Mouse (Mus musculus): ENCODE data around the gene Olfr263.
"Not testable (repeated sequence)": the region's sequence is repeated elsewhere in the genome, so short reads cannot be mapped to it uniquely, and the experiment has no call there.

Olfr263 gene

GRCm38 (mm10) chr13:21129339-21129738 lies at the start of gene Olfr263:
Gene Olfr263 (plus strand): TSS chr13:21129639.
- DNase-seq, result not testable (repeated sequence)

GRCm38 (mm10) chr13:21082686-21083085 lies 46.8 kb upstream of the Olfr263 start:
- no peak for DNase-seq

GRCm38 (mm10) chr13:21109759-21110158 lies 19.7 kb upstream of the Olfr263 start:
- no peak for DNase-seq

- no peak for DNase-seq
Measured at GRCm38 (mm10) chr13:21110441-21110840, 19.0 kb upstream of the Olfr263 start.

- DNase-seq, result not testable (repeated sequence)
Measured at GRCm38 (mm10) chr13:21111183-21111582, 18.3 kb upstream of the Olfr263 start, which contains the start of gene Olfr1369-ps1. Gene Olfr1369-ps1 (plus strand): TSS chr13:21111483.

- DNase-seq, result no peak
Measured at GRCm38 (mm10) chr13:21114121-21114520, 15.3 kb upstream of the Olfr263 start.

- DNase-seq, result no peak
Measured at GRCm38 (mm10) chr13:21142421-21142820, 13.0 kb downstream of the Olfr263 start.

- DNase-seq, result no peak
Measured at GRCm38 (mm10) chr13:21145767-21146166, 16.3 kb downstream of the Olfr263 start, which contains the start of gene Olfr1368. Gene Olfr1368 (minus strand): TSS chr13:21145867.

- DNase-seq, result no peak
Measured at GRCm38 (mm10) chr13:21155888-21156287, 26.4 kb downstream of the Olfr263 start.

GRCm38 (mm10) chr13:21158071-21158470 lies 28.6 kb downstream of the Olfr263 start:
- DNase-seq, result no peak

GRCm38 (mm10) chr13:21158785-21159474 lies 29.5 kb downstream of the Olfr263 start:
- DNase-seq, result peak; percentile 86 to 89

GRCm38 (mm10) chr13:21159475-21159819 lies 30.0 kb downstream of the Olfr263 start:
- no peak for DNase-seq

- no peak for DNase-seq
Measured at GRCm38 (mm10) chr13:21160041-21160511, 30.6 kb downstream of the Olfr263 start.

GRCm38 (mm10) chr13:21160657-21161590 lies 31.5 kb downstream of the Olfr263 start:
- peak; percentile 90 to 95 for DNase-seq

GRCm38 (mm10) chr13:21161591-21161990 lies 32.2 kb downstream of the Olfr263 start:
- no peak for DNase-seq

GRCm38 (mm10) chr13:21162591-21162990 lies 33.2 kb downstream of the Olfr263 start:
- no peak for DNase-seq

- DNase-seq, result peak; percentile 64 to 83
Measured at GRCm38 (mm10) chr13:21166936-21167909, 37.8 kb downstream of the Olfr263 start.

- peak in 1 of 2 experiments; percentile 41 for DNase-seq
Measured at GRCm38 (mm10) chr13:21167910-21168300, 38.5 kb downstream of the Olfr263 start.

- DNase-seq, result peak in 1 of 2 experiments; percentile 29
Measured at GRCm38 (mm10) chr13:21168371-21169011, 39.1 kb downstream of the Olfr263 start.

GRCm38 (mm10) chr13:21169121-21169656 lies 39.8 kb downstream of the Olfr263 start:
- DNase-seq, result no peak

GRCm38 (mm10) chr13:21169657-21170430 lies 40.4 kb downstream of the Olfr263 start:
- DNase-seq, result peak; percentile 81 to 85
